Mouse (Mus musculus) liver, embryonic 16.5 days (tissue): ENCODE data around the gene Scfd2. TPM values are rescaled to one million over a fixed set of nuclear protein-coding genes. Genes with fewer than 3 reads are reported as not detected.

Experiments
- ATAC-seq: fragments of 200-750 bp; cut with Nextera tagmentation; 2 replicates; pipeline ENCODE4 v1.8.0; 2017; ENCODE audit warnings: low read depth, mild to moderate bottlenecking, moderate number of reproducible peaks, moderate library complexity
- H3K27ac ChIP-seq: fragments of 300-500 bp; sonication (generic); 2 replicates; pipeline ENCODE4 v1.5.1; 2014; ENCODE audit warnings: mild to moderate bottlenecking, low read length
- H3K27me3 ChIP-seq: fragments of 300-500 bp; sonication (generic); 2 replicates; pipeline ENCODE4 v1.6.1; 2014; ENCODE audit warnings: low read depth, low read length, mixed read lengths; ENCODE audit not compliant: control insufficient read depth, insufficient read depth
- H3K36me3 ChIP-seq: fragments of 300-500 bp; sonication (generic); 2 replicates; pipeline ENCODE4 v1.6.1; 2014; ENCODE audit warnings: mild to moderate bottlenecking; ENCODE audit not compliant: control insufficient read depth, insufficient read depth
- H3K4me1 ChIP-seq: fragments of 300-500 bp; sonication (generic); 2 replicates; pipeline ENCODE4 v1.6.1; 2014; ENCODE audit warnings: low read depth, low read length, mixed read lengths; ENCODE audit not compliant: control insufficient read depth
- H3K4me2 ChIP-seq: fragments of 300-500 bp; sonication (generic); 2 replicates; pipeline ENCODE4 v1.6.1; 2014; ENCODE audit warnings: low read depth, low read length, mixed read lengths
- H3K4me3 ChIP-seq: fragments of 300-500 bp; sonication (generic); 2 replicates; pipeline ENCODE4 v1.5.1; 2014; ENCODE audit warnings: low read depth, mild to moderate bottlenecking, low read length
- H3K9ac ChIP-seq: fragments of 300-500 bp; sonication (generic); 2 replicates; pipeline ENCODE4 v1.6.1; 2014; ENCODE audit warnings: low read depth, low read length
- H3K9me3 ChIP-seq: fragments of 300-500 bp; sonication (generic); replicated peaks from 2 replicates; pipeline ENCODE4 v1.6.1; 2016; ENCODE audit warnings: low read length; ENCODE audit not compliant: control insufficient read depth
- WGBS: fragments of 180-500 bp; shearing (Covaris S2); extraction: QIAGEN DNeasy Blood & Tissue Kit; methylation state at CpG from one replicate; pipeline ENCODE4 v1.1.7; 2014; ENCODE audit not compliant: insufficient replicate concordance; 5-methylcytosine and 5-hydroxymethylcytosine counted together
- polyA plus RNA-seq: library from polyadenylated mRNA; unstranded; fragments of >200 nt; fragmentation: Nextera tagmentation; extraction: Ambion mirVana; gene quantifications from 2 replicates; pipeline ENCODE4 v1.2.1, GENCODE M21; 2015

Gene Scfd2
- polyA plus RNA-seq, 1 experiment from 2014 or later, result 10.4 TPM

GRCm38 (mm10) chr5:74473117-74473516, 58.4 kb downstream of the Scfd2 start:
- Histone ChIP-seq H3K4me3 (no peak overlapping the region), H3K9me3 (no peaks in the 10 kb centered on the region), H3K4me1 (no peaks in the 10 kb centered on the region), H3K27me3 (no peaks in the 10 kb centered on the region), H3K27ac (no peak overlapping the region), H3K9ac (no peak overlapping the region), H3K36me3 (no peaks in the 10 kb centered on the region), H3K4me2 (no peak overlapping the region)
- no peak for ATAC-seq
- 80% methylated on average over 11 of the region's 11 CpGs for WGBS

DNA sequence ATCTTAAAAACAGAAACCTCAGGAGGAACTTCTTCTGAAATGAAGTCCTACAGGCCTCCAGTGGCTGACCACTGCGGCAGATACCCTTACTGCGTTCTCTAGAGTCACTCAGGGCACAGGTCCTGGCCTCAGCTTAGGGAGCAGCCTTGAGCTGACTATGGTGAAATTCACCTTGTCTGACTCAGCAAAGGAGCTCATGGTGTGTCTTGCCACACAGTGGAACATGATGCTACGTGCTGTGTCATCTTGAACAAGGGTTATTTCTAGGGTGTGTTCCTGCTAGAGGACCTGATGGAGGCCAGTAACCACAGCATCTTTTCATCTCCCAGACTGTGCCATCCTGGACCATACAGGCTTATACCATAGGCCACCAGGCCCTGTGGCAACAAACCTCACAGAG, 60.7 kb downstream of the Scfd2 start:
- 70% methylated on average over 3 of the region's 3 CpGs for WGBS
- no peaks in the 10 kb centered on the region for H3K27me3 ChIP-seq
- H3K9ac ChIP-seq, result no peak overlapping the region
- no peaks in the 10 kb centered on the region for H3K36me3 ChIP-seq
- no peaks in the 10 kb centered on the region for H3K4me1 ChIP-seq
- ATAC-seq, result no peak
- H3K4me2 ChIP-seq, result no peak overlapping the region
- no peak overlapping the region for H3K27ac ChIP-seq
- no peaks in the 10 kb centered on the region for H3K9me3 ChIP-seq
- H3K4me3 ChIP-seq, result no peak overlapping the region

DNA sequence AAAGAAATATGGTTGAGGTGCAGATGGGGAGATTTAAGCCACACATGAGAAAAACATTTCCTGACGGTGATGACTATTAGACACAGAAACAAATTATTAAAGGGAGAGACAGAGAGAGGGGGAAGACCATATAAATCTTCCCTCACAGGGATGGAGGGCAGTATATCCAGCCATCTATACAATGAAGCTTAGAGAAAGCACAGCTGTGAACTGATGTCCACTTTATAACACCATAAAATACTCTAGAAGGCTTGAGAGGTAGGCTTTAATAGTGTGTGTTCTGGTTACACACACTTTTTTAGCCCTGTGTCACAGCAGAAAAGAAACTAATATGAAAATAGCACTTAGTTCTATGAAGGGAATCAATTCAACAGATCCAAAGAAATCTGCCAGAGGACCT, 61.9 kb downstream of the Scfd2 start:
- Histone ChIP-seq H3K9me3 (no peaks in the 10 kb centered on the region), H3K4me1 (no peaks in the 10 kb centered on the region), H3K4me3 (no peak overlapping the region), H3K36me3 (no peaks in the 10 kb centered on the region), H3K27ac (no peak overlapping the region), H3K27me3 (no peaks in the 10 kb centered on the region), H3K4me2 (no peak overlapping the region), H3K9ac (no peak overlapping the region)
- WGBS, result 74% methylated on average over 1 of the region's 1 CpGs
- ATAC-seq, result no peak

DNA sequence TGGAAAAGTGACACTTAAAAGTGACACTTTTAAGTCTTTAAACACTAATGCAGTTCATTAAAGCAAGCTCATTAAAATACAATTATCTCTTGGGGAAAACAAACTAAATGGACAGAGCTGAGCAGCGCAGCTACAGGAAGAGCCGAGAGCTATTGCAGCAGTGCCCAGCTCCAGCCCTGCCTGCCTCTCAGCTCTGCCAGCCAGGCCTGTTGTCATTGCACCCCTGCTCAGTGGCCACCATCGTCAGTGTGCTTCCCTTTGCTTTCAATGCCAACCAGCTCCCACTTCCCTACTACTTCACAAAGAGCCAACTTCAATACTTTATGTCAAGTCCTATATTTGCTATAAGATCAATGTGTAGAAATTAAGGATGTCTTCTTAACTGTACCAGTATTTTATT, 63.8 kb downstream of the Scfd2 start:
- no peaks in the 10 kb centered on the region for H3K9me3 ChIP-seq
- no peaks in the 10 kb centered on the region for H3K27me3 ChIP-seq
- no peaks in the 10 kb centered on the region for H3K36me3 ChIP-seq
- 68% methylated on average over 3 of the region's 3 CpGs for WGBS
- no peak overlapping the region for H3K4me3 ChIP-seq
- H3K27ac ChIP-seq, result no peak overlapping the region
- no peaks in the 10 kb centered on the region for H3K4me1 ChIP-seq
- H3K9ac ChIP-seq, result no peak overlapping the region
- no peak for ATAC-seq
- no peak overlapping the region for H3K4me2 ChIP-seq

DNA sequence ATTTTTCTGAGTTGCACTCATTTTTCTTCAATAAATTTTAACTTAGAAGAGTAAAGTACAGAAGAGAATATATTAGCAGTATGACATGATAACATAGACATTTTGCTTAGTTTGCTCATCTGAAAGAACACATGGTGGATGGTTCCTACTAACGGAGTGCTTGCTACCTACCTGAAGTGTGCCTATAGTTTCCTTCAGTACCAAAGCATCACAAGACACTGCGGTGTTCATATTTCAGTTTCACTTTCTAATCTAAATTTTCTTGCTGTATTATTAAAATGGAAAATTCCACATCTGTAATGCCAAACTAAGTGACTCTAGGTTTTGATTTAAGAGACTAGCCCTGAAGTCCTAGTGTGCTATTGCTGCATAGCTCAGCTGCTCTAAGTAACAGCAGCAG, 74.8 kb downstream of the Scfd2 start:
- Histone ChIP-seq H3K4me2 (no peak overlapping the region), H3K9me3 (no peaks in the 10 kb centered on the region), H3K36me3 (no peaks in the 10 kb centered on the region), H3K4me1 (no peaks in the 10 kb centered on the region), H3K27me3 (no peaks in the 10 kb centered on the region), H3K27ac (no peak overlapping the region), H3K4me3 (no peak overlapping the region), H3K9ac (no peak overlapping the region)
- WGBS, result 85% methylated on average over 2 of the region's 2 CpGs
- no peak for ATAC-seq

- WGBS, result 81% methylated on average over 6 of the region's 6 CpGs
- Histone ChIP-seq H3K36me3 (no peaks in the 10 kb centered on the region), H3K4me2 (no peak overlapping the region), H3K27ac (no peak overlapping the region), H3K4me3 (no peak overlapping the region), H3K9ac (no peak overlapping the region), H3K4me1 (no peaks in the 10 kb centered on the region), H3K27me3 (no peaks in the 10 kb centered on the region), H3K9me3 (no peaks in the 10 kb centered on the region)
- no peak for ATAC-seq
Measured at GRCm38 (mm10) chr5:74455510-74456269, 75.9 kb downstream of the Scfd2 start.

GRCm38 (mm10) chr5:74455094-74455493, 76.5 kb downstream of the Scfd2 start:
- Histone ChIP-seq H3K4me2 (no peak overlapping the region), H3K4me3 (no peak overlapping the region), H3K27me3 (no peaks in the 10 kb centered on the region), H3K9me3 (no peaks in the 10 kb centered on the region), H3K4me1 (no peaks in the 10 kb centered on the region), H3K27ac (no peak overlapping the region), H3K36me3 (no peaks in the 10 kb centered on the region), H3K9ac (no peak overlapping the region)
- 75% methylated on average over 9 of the region's 9 CpGs for WGBS
- no peak for ATAC-seq

DNA sequence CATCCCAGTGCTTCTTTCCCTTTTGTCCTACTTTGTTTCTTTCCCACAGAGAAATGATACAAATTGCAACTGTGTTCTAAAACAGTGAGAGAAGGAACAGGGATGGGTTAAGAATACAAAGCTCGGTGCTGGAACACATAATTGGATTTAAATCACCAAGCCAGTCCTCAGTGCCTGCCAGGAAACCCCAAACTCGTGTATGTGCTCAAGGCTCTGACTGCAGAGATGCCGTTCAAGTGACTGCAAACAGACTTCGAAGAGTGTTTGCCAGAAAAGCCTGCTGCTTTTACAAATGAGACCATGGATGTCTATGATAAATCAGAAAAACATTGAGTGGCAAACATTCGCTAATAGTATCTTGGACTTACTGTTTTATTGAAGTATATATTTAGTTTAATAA, 80.6 kb downstream of the Scfd2 start:
- Histone ChIP-seq H3K27ac (no peak overlapping the region), H3K9me3 (no peaks in the 10 kb centered on the region), H3K27me3 (no peaks in the 10 kb centered on the region), H3K4me2 (no peak overlapping the region), H3K36me3 (no peaks in the 10 kb centered on the region), H3K4me3 (no peak overlapping the region), H3K9ac (no peak overlapping the region), H3K4me1 (no peaks in the 10 kb centered on the region)
- no peak for ATAC-seq
- WGBS, result 60% methylated on average over 5 of the region's 5 CpGs

DNA sequence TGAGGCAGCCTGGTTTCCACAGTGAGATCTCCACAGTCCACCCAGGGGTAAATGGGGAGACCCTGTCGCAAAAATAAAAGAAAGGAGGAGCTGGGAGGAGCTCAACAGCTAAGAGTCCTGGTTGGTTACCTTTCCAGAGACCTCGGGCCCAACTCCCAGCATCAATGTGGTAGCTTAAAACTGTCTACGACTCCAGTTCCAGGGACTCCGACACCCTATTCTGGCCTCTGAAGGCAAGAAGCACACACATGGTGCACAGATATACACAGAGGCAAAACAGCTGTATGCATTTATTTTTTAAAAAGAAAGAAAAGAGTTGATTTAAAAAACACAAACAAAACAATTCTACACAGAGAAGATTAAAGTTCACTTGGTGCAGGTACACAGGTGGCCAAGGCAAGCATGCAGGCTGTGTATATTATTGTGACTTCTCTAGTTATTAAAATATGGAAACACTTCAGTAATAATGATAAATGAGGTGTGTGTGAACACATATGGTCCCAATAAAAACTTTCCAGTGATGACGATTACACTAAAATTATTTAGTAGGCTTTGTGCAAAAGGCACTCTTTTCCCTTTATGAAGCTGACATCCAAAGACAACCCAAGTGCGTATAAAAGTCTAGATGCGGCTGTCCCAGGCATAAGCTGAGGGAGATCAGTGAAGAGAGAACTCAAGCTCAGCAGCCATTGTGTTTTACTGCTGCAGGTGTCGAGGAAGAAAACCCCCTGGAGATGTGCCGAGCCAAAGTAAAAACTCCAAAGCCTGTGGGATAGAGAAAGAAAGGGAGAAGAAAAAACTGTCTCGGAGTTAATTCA, 83.8 kb downstream of the Scfd2 start:
- Histone ChIP-seq H3K9ac (no peak overlapping the region), H3K4me2 (no peak overlapping the region), H3K4me3 (no peak overlapping the region), H3K27me3 (no peaks in the 10 kb centered on the region), H3K4me1 (no peaks in the 10 kb centered on the region), H3K9me3 (no peaks in the 10 kb centered on the region), H3K36me3 (no peaks in the 10 kb centered on the region), H3K27ac (no peak overlapping the region)
- WGBS, result 70% methylated on average over 10 of the region's 10 CpGs
- ATAC-seq, result no peak
